Mouse (Mus musculus): ENCODE data around the gene Map6.

Map6 gene

DNA sequence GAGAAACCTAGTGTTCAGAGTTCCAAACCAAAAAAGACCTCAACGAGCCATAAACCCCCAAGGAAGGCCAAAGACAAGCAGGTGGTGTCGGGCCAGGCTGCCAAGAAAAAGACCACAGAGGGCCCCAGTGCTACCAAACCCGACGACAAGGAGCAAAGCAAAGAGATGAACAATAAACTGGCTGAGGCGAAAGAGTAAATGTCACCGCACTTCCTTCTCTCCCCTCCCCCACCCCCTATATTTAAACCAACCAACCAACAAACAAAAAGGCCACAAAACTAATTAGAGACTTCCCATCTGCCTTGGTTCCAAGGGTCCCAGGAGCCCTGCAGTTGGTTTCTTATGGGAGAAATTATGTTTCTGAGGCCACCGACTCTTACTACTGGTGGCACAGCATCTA is 50.2 kb downstream of the Map6 start:
- DNase-seq = no peak

DNA sequence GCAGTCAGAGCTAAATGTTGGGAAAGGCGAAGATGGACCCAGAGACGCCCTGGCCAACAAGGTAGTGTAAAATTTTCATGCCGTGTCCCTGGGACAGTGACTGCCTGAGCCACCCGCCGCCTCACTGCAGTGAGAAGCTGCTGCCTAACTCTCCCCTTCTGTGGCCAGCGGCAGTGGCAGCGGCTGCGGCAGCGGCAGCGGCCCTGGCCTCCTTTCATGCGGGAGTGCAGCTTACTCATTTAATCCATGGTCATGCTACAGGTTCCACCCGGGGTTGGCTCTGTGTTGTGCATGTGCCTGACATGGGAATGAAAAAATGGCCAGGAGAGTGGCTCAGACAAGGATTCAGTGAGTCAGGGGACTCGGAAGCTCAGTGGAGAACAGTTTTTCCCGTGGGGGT is 53.3 kb downstream of the Map6 start:
- DNase-seq = no peak

DNA sequence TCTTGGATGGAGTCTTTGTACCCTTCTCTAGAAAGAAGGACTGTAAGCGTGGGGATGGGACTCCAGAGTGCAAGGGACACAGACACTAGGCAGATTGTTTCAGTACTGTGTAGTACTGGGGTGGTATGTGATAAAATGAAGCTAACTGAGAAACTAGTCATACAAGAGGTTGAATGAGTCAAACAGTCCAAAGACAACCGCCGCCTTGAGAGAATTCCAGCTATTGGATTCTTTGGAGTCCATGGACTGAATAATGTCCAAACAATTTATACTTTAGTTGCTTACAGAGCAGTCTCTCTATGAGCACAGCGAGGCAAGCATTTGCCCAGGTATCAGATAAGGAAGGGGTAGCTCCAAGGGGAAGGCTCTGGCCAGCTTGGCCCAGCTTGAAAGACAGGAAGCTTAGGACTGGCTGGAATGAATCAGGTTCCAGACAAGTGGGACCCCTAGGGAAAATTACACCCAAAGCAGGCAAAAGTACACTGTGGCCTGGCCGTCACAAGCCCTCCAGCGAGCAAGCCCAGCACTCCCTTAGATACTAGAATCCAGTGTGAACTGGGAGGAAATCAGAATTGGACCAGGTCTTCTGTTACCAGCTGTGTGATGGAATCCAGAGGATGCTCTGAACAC is 55.6 kb downstream of the Map6 start:
- DNase-seq = no peak

DNA sequence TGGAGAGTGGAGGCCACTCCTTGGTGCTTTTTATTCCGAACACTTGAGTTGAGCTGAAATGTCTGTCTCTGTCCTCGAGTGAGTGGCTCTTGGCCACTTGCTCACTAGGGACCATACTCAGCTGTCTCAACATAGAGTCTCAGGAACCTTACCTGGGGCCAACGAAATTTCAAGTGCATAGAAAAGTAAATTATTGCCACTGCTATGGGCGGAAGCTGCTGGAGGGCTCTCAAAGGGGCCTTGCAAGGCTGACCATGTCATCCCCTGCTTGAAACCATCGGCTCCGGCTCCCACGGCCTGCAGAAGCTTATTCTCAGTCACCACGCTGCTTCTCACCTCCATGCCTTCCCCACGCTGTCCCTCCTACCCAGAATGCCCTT is 56.1 kb downstream of the Map6 start:
- no peak for DNase-seq

DNA sequence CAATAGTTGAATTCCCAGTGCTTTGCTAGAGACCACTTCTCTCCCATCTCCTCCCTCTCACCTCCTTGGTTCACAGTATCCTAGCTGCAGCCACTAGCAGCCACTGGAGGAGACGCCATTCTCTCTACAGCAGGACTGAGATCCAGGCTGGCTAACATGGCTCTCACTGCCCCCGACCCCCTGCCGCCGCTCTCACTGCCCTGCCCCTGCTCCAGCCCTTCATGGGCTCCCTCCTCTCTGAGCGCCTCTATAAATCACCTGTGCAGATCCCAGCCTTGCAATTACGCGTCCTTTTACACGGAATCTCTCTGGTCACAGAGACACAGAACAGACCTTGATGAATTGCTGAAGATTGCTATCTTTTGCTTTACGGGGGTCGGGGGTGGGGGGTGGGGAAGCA is 57.6 kb downstream of the Map6 start:
- DNase-seq = no peak

DNA sequence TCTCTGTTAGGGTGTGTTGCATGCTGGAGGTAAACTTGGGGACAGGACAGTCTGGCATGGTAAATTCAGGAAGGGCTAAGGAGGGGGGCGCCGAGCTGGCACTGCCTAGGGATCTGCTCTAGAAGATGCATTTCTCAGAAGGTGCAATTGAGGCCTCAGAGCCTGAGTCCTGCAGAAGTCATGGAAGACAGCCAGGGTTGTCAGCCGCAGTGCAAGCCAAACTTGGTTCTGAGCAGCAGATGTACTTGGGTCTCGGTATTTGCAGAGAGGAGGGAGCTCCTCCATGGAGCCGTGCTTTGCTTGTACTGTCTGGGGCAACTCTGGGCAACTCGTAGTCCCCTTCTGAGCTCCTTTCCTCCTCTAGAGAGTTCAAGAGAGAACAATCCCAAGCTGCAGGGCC is 58.9 kb downstream of the Map6 start:
- peak; percentile 35 for DNase-seq

DNA sequence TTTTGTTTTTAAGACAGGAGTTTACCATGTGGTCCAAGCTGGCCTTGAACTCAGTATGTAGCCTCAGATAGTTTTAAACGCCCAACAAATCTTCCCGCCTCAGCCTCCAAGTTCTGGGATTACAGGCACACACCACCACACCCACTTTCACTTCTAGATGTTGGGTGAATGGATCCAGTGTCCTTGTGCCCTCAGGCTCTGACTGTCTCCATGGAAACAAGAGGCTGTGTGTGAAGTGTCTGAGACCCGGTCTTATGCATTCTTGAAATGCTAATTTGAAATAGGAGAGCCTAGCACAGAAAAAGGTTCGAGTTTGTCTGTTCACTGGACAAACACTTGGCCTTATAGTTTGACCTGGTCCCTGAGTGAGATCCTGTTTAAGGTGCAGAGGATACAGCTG is 61.6 kb downstream of the Map6 start:
- no peak for DNase-seq

DNA sequence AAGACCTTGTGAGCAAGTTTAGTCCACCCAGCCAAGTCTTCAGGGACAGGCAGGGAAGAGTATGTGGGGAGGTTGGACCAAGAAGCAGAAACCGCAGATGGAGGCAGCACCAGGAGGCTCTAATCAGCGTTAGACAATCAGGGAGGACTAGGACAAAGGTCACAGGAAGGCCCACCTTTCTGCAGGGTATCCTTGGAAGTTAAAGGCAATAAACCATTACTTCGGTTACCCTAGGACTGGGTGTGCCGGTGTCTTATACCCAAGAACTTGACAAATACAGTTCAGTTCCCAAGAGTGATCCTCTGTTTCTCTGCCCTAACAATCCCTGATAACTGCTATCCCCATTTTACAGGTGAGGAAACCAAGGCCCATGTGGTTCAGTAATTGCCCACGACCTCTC is 62.8 kb downstream of the Map6 start:
- no peak for DNase-seq

DNA sequence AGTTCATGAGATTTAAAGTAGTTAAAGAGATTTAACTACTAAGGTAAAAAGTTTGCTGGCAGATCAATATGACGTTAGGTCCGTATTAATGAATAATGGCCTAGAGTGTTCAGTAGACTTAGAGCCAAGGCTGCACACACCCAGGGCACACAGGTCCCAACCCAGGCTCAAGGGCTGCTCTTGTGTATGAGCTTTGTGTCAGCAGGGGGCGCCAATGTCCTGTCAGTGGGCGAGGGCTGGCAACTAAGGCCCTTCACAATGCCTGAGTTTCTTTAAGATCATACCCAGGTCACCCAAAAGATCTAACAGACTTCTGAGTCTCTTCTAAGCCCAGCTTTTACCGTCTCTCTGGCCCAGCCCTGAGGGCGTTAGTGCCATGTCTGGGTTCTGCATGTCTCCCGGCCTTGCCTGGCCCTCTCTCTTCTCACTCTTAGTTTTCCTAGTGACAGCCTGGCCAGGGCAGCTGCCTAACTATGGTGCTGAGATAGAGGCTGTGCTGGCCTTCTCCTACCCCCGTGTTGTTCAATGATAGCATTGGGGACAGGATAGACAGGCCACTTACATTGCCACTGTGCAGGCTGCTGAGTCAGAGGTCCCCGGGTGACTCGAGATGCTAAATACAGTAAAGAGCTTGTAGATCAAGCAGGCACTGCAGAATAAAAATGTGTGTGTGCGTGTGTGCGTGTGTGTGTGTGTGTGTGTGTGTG is 65.7 kb downstream of the Map6 start:
- peak; percentile 95 for DNase-seq

DNA sequence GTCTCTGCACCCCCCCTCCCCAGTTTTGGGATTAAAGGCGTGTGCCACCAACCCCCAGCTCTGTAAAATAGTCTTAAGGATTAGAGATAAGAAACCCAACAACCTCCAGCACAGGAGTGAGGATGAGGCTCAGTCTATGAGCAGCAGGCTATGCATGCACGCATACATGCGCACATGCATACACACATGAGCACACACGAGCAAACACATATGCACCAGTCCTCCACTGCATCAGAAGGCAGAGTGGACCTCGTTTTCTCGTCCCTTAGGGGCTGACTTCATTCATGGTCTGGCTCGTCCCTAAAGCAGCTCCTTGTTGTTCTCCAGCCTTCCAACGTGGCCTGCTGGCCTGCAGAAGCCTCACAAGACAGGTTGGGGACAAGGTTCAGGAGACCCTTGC is 73.5 kb downstream of the Map6 start:
- DNase-seq = no peak

DNA sequence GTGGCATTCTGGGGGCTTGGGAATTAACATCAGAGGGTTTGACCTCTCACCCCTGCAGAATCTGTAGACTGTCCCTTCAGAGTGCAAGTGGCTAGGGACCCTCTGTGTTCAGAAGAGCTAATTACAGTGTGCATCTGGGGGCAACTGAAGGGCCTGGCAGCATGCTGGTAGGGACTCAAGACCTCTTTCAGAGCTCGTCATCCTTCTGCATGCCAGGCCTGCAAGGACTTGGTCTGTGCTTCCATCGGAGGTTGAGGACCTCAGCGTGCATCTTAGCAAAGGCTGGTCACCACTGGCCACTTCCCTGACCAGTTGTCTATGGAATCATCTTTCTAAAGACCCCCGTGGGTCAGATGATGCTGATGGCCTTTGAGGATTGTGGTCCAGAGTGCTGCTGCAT is 76.3 kb downstream of the Map6 start:
- no peak for DNase-seq

DNA sequence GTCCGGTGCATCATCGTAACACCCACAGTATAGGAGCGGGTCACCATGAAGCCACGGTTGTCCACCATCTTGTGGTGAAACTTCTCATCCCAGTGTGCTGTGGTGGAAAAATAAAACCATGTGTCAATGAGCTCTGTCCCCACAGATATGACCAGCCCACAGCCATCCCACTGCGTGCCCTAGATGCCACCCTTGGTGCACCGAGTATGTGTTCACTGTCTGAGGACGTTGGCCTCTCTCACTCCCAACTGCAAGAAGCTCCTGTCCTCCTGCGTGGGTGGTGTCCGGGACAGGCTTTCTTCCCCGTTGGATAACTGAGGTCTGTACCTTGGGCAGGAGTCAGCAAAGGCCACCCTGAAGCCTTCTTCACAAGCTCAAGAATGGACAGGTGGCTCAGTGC is 80.0 kb downstream of the Map6 start:
- DNase-seq = no peak

DNA sequence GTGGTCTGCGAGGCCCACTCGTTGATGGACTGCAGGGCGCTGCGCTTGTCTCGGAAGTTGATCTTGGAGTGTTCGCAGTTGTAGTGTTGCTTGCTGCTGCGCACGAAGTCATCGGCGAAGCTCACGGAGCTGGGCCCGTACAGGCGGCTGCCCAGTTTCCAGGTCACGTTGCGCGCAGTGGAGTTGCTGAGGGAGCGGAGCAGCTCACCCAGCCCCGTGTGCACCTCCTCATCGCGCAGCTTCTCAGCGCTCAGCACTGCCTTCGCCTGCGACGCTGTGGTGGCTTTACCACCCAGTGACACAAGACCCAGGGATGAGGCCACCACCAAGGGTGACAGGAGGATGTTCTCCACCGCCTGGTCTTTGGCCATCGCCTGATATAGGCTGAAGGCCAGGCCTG is 81.6 kb downstream of the Map6 start:
- no peak for DNase-seq

DNA sequence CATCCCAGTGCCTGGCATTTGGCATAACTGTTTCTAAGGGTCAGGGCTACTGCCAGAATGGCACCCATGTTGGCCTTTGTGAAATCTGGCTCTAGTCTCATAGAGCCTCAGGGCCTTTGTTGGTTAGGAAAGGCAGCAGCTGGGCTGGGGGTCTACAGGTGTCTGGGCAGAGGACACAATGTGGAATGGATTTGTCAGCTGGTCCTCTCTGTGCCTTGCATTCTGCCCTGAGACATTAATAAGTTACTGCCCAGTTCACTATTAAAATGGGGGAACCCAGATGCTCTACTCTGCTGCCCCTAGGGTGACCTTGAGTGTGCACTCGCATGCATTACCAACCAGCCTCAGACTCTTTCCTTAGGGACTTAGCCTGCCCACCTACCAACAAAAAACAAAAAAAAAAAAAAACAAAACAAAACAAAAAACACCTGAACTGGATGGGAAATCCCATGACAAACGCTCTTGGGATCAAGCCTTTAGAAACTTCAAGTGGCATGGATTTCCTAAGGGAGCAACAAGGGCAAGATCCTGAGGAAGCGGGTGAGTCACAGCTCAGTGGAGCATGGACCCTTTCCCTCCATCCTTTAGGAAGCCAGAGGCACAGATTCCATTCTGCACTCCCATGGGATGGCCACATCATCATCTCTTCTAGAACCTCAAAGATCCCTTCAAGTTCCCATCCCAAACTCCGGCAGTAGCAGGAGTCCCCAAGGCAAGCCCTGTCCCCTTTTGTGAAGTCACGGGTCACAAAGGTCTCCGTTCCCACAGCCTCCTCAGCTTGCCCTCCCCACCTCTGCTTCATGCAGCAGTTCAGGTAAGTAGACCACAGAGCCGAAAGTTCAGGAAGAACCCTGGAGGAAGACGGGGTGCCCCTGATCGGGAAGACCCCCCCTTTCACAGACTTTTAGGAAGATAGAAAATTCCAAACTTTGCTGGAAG is 82.8 kb downstream of the Map6 start:
- DNase-seq = no peak

DNA sequence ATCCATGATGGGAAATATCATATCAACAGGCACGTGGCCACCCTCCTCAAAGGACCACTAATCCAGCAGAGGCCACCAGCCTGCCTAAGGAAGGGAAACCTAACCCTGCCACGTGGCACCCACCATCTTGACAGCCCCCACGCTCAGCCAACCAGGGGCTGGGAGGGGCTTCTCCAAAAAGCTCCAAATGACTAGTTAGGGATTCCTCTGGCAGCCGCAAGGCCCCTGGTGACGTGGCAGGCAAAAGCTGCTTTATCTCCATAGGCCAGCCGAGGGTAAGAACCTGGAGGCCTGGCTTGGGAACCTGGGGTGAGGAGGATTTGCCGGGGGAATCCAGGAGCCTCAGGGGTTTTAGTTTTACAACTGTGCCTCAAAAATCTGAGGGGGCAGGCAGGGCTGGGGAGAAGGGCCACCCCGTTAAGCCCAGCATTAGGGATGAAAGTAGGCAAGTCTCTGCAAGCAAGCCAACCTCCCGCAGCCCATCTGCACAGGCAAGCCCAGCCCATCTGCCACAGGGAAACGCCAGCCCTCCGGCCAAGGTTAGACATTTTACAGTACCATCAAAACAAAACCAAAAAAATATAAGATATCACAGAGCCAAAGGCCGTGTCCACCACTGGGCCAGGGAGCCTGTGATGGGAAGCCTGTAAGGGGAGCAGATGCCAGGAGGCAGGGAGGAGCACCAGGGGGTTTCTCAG is 84.0 kb downstream of the Map6 start:
- DNase-seq = peak; percentile 28

DNA sequence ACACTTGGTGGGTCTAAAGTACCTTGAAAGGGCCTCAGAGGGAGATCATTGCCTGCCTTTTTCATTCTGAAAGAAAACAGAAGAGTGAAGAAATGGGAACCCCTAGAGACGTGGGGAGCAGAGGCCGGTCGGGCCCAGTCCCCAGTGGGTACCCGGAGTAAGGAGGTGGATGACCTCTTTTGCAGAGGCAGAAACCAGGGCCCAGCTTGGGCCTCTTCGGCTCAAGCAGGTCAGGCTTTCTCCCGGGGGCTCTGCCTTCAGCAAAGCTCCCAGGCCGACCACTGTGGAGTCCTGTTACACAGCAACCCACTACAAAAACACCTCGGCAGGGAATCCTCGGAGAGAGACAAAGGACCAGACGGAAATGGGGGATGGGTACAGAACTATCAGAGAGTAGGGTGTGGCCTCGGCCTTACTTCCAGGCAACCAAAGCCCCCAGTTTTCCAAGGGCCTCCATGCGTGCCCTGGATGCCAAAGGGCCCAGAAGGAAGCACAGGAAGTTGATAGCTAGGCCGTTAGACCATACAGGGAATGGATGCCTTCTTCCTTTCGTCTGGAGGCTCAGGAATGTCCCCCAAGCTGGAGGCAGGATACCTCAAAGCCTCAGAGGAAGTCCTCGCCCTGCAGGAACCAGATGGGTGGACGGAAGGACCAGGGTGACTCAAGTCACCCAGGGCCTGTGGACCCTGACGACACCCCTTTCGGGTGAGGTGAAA is 84.7 kb downstream of the Map6 start:
- DNase-seq = peak; percentile 47

DNA sequence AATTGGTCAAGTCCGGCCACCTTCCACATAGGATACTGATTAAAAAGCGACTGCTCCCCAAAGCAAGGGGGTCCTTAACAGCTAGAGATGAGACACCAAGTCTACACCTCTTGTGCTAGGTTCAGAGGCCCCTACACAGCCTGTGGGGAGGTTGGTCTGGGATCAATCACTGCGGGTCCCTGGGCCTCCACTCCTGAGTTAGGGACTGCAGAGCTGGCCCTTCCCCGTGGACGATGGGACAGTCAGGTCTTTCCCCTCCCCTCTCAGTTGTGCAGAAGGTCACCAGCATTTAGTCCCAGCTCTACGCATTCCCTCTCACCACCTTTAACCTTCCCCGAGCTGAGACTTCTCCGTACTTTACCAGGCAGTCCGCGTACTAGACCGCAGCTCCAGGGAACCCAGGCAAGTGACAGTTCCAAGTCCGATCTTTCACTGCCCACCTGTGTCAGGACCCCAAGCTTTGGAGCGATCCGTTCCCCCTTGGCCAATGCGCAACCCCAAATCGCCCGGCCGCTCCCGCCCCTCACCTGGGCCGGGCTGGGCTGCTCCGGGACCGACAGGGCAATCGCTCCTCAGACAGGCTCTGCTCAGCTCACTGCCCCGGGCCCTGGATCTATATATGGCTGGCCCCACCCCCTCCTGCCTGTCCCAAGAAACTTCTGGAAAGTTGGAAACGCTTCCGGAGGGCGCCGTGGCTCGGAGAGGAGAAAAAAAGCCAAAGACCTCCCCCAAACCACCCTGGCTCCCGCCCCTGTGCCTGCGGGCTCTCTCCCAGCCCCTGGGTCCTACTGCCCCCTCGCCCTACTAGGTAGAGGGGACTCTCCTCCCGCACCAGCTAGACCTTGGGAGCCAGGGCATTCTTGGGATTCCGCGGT is 85.5 kb downstream of the Map6 start, which contains the start of gene Serpinh1:
Gene Serpinh1, minus strand, starts transcription at position 714 of the 875 bp plus-strand sequence.
- DNase-seq = peak; percentile 92

DNA sequence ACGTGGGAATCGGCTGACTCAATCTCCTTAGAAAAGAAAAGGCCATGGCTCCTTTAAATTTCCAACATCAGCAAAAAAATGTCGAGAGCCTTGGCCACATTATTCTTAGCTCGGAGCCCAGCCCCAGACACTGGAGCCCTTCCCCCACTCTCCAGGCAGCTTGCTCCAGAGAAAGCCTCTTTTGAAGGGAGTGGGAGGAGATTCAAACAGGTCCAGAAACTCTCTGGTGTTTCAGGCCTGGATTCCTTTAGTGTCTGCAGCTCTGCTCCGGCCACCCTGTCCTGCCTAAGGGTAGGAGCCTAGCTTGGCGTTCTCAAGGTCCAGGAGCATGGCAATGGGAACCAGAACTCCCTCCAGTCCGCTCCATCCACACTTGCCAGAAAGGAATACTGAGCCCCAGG is 88.5 kb downstream of the Map6 start:
- DNase-seq = peak; percentile 84

DNA sequence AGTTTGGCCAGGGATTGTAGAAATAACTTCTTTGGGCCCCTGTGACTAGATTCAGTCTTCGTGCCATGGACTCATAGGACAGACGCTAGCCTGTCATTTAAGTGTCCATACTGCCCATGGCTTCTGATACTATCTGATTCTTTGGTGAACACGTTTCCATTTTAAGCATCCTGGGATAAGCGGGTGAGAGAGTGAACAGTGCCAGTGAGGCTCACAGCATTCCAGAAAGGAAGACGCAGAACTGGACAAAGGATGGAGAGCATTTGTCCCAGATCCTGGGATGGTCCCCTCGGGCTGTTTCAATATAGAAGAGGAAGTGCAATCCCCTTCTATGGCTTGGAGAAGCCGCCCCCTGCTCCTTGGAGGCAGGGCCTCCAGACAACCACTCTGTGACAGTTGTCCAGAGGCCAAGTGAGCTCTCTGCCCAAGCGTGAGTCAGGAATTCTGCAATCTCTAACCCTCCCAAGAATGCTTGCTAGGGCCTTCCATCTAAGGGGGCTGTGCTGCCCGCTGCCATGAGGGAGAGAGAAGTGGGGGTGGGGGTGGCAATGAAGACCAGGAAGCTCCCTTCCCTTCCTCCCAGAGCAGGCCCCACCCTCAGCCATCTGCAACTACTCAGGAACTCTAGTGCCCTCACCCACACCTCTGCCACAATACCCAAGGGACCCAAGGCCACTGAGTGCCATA is 89.1 kb downstream of the Map6 start:
- peak; percentile 66 for DNase-seq

DNA sequence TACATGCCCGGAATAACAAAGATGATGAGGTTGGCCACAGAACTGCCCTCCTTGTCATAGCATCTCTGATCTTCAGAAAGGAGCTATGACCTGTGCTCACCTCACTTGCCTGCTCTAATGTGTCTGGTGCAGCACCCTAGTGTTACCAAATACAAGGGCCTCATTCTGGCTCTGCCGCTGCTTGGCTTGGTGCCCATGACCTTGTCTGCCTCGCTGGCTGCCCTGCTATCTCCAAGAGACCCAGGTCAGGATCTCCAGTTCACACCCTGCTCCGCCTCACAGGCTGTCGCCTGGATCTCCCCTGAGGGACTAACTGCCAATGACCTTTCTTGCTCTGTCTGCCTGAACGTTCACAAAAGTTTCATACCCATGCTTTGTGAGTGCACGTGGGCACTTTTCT is 90.0 kb downstream of the Map6 start:
- DNase-seq = peak; percentile 39

DNA sequence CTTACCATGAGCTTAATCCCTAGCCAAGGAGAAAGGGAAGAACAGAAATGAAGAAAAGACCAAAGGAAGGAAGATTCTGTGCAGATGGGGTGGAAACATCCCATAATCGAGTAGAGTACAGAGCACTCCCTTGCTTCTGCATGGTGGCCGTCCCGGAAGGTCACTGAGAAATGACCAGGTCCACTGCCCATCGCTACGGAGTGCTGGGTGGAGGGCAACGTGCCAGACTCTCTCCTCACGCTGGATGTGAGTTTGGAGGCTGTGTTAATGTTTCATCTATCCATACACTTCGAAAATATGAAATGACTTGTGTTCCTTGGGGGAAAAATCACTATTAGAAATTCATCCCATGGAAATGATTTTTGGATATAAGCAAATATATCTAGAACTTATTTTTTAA is 91.1 kb downstream of the Map6 start:
- no peak for DNase-seq

Measured in lung, postnatal 14 days (tissue).